Mouse (Mus musculus): ENCODE data around the gene Slc25a51. TPM values are rescaled to one million over a fixed set of nuclear protein-coding genes. Genes with fewer than 3 reads are reported as not detected.
A peak's percentile ranks its signal among the peaks of the same experiment; 100 is the strongest.

The Slc25a51 gene
- 52.4 and 71.6 TPM in 2 replicates for polyA plus RNA-seq (2014; fragmentation: Nextera tagmentation; extraction: Ambion mirVana)

DNA sequence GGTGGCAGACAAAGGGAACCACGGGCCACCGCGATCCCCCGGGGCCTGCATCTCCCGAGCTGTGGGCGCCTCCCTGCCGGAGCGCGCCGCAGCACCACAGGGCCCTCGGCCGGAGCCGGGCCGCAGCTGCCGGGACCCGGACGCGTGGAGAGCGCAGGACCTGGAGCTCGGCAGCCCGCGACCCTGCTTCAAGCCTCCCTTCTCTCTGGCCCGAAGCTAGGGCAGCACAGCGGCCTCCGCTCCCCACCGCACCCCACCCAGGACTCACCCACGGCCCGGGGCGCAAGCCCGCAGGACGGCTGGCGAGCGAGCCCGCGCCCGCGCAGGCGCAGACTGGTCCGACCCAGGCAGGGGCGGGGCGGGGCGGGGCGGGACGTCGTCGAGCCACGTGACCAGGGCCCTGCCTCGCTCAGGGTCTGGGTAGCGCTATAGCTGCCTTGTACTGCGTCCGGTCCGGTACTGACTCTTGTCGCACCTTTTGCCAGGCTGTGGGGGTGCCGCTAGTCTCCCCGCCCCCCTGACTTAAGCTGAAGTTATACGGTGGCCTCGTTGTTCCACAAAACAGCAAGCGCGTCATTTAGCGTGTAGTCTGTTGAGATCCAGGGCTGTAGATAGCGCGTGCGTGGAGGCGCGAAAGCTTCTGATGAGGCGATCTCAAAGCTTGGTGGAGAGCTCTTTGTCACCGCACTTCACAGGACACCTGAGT is at the start of gene Slc25a51:
Gene Slc25a51, minus strand, starts transcription at position 340 of the 706 bp plus-strand sequence.
- peaks cover 14% of the 10 kb centered on the region; the same call in 1 of the 2 replicates for H3K4me1 ChIP-seq (ENCODE audit: control insufficient read depth, insufficient read depth, low read length)
- H3K36me3 ChIP-seq (ENCODE audit: control insufficient read depth, insufficient read depth, low read length) = peaks cover 10% of the 10 kb centered on the region
- H3K9me3 ChIP-seq (ENCODE audit: control insufficient read depth, low read length) = no peaks in the 10 kb centered on the region
- H3K27ac ChIP-seq (ENCODE audit: low read depth, low read length) = peak within 1 kb of the TSS; percentile 92
- 0% methylated on average over 53 of the region's 67 CpGs for WGBS
- H3K4me3 ChIP-seq (ENCODE audit: low read length) = peak within 1 kb of the TSS; percentile 98
- H3K9ac ChIP-seq (ENCODE audit: low read depth, low read length) = peak within 1 kb of the TSS; percentile 98
- no peaks in the 10 kb centered on the region for H3K27me3 ChIP-seq (ENCODE audit: control insufficient read depth, insufficient read depth, low read length)
- peak; percentile 97 for ATAC-seq (ENCODE audit: low FRiP score, low TSS enrichment)
- peak within 1 kb of the TSS; percentile 90 for H3K4me2 ChIP-seq (replicated peaks; ENCODE audit: low read depth, low read length)

DNA sequence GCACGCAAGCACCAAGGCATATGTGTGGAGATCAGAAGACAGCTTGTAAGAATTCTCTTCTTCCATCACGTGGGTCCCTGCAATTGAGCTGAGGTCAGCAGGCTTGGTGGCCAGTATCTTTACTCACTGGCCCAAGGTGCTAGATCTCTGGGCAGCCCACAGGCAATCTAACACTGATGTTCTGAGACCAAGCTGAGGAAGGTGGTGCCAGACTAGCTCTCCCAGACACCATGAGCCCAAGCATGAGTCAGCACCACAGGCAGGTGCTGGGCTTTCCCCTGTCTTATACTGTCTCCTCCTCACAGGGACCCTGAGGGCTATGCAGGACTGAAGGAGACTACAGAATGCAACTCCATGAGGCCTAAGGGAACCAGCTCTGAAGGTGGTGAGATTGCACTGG is 49.0 kb upstream of the Slc25a51 start:
- Histone ChIP-seq H3K4me3 (ENCODE audit: low read length) (no peak overlapping the region), H3K9ac (ENCODE audit: low read depth, low read length) (no peak overlapping the region), H3K27me3 (ENCODE audit: control insufficient read depth, insufficient read depth, low read length) (no peaks in the 10 kb centered on the region), H3K4me1 (ENCODE audit: control insufficient read depth, insufficient read depth, low read length) (peaks cover 22% of the 10 kb centered on the region), H3K9me3 (ENCODE audit: control insufficient read depth, low read length) (no peaks in the 10 kb centered on the region), H3K4me2 (replicated peaks; ENCODE audit: low read depth, low read length) (no peak overlapping the region), H3K36me3 (ENCODE audit: control insufficient read depth, insufficient read depth, low read length) (peaks cover 7% of the 10 kb centered on the region; the same call in 1 of the 2 replicates), H3K27ac (ENCODE audit: low read depth, low read length) (no peak overlapping the region)
- no peak for ATAC-seq (ENCODE audit: low FRiP score, low TSS enrichment)
- WGBS = 85% methylated on average over 2 of the region's 2 CpGs

DNA sequence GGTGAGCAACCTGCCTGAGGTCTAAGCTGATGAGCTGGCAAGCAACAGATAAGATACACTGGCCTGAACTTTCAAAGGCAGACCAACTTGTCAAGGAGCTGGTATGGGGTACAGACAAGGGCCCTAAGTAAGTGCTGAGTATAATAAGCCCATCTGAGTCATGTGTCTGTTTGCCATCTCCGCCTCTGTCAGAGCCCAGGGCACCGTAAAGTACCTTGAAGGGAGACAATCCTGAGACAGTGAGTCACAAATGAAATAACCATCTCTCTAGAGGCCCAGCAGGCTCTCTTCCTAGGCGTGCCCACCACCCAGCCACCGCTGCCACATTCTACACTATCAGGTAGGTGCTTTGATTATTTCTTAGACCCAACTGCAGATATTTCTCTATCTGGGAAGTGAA is 46.4 kb upstream of the Slc25a51 start:
- Histone ChIP-seq H3K4me2 (replicated peaks; ENCODE audit: low read depth, low read length) (no peak overlapping the region), H3K27ac (ENCODE audit: low read depth, low read length) (no peak overlapping the region), H3K9ac (ENCODE audit: low read depth, low read length) (no peak overlapping the region), H3K9me3 (ENCODE audit: control insufficient read depth, low read length) (no peaks in the 10 kb centered on the region), H3K4me3 (ENCODE audit: low read length) (no peak overlapping the region), H3K36me3 (ENCODE audit: control insufficient read depth, insufficient read depth, low read length) (peaks cover 7% of the 10 kb centered on the region; the same call in 1 of the 2 replicates), H3K4me1 (ENCODE audit: control insufficient read depth, insufficient read depth, low read length) (peaks cover 36% of the 10 kb centered on the region), H3K27me3 (ENCODE audit: control insufficient read depth, insufficient read depth, low read length) (no peaks in the 10 kb centered on the region)
- 81% methylated on average over 4 of the region's 4 CpGs for WGBS
- ATAC-seq (ENCODE audit: low FRiP score, low TSS enrichment) = no peak

DNA sequence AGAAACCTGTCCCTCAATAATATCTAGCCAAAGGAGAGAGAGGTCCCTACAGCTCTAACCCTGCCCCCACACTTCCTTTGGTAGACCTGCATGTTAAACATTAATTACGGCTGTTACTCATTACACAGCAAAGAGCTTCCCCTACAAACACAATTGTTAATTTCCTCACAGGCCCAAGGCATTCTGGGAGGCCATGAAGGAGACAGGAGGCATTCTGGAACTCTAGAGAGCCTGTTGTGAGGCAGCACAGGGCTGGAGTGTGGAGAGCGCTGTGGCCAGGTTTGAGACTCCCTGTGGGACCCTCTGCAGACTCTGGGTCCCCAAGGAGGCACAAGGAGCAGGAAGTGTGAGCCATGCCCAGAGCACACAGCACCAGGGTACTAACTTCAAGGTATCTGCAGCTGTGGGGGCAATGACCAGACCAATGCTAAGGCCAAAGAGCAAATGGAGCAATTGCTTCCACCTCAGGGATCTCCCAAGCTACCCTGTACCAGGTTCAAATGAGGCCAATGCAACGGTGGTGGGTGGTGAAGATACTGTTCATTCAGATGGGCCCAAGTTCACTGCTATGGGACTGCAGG is 44.8 kb upstream of the Slc25a51 start:
- no peaks in the 10 kb centered on the region for H3K27me3 ChIP-seq (ENCODE audit: control insufficient read depth, insufficient read depth, low read length)
- peak overlapping the region; percentile 4; the same call in 1 of the 2 replicates for H3K4me2 ChIP-seq (replicated peaks; ENCODE audit: low read depth, low read length)
- H3K4me3 ChIP-seq (ENCODE audit: low read length) = no peak overlapping the region
- peak overlapping the region; percentile 94 for H3K27ac ChIP-seq (ENCODE audit: low read depth, low read length)
- whole genome bisulfite sequencing = 61% methylated on average over 3 of the region's 3 CpGs
- no peak overlapping the region for H3K9ac ChIP-seq (ENCODE audit: low read depth, low read length)
- peak; percentile 61 for ATAC-seq (ENCODE audit: low FRiP score, low TSS enrichment)
- H3K4me1 ChIP-seq (ENCODE audit: control insufficient read depth, insufficient read depth, low read length) = peaks cover 31% of the 10 kb centered on the region
- H3K9me3 ChIP-seq (ENCODE audit: control insufficient read depth, low read length) = no peaks in the 10 kb centered on the region
- H3K36me3 ChIP-seq (ENCODE audit: control insufficient read depth, insufficient read depth, low read length) = peaks cover 7% of the 10 kb centered on the region; the same call in 1 of the 2 replicates

DNA sequence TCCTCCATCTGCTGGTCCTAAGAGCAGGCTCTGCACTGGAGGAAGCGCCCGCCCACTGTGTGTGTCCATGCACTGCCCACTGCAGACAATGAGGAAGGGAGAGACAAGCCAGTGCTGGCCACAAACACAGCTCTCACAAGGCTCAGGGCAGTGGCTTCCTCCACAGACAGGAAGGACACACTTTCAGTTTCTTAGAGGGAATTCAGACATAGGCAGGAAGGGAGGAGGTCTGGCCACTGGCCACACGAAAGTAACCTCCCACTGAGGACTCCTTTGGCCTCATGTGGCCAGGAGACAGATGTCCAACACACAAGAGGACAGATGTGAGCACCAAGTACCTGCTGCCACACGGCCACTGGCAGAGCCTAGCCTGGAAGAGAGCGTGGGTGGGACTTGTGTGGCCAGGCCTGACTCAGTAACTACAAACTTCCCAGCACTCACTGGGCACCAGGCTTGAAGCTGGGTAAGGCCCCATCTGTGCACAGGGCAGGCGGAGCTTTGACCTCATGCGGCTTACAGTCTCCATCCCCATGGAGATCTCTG is 44.1 kb upstream of the Slc25a51 start:
- Histone ChIP-seq H3K4me1 (ENCODE audit: control insufficient read depth, insufficient read depth, low read length) (peaks cover 31% of the 10 kb centered on the region), H3K9ac (ENCODE audit: low read depth, low read length) (no peak overlapping the region), H3K9me3 (ENCODE audit: control insufficient read depth, low read length) (no peaks in the 10 kb centered on the region), H3K4me2 (replicated peaks; ENCODE audit: low read depth, low read length) (peak overlapping the region; percentile 4; the same call in 1 of the 2 replicates), H3K4me3 (ENCODE audit: low read length) (no peak overlapping the region), H3K36me3 (ENCODE audit: control insufficient read depth, insufficient read depth, low read length) (peaks cover 2% of the 10 kb centered on the region; the same call in 1 of the 2 replicates), H3K27me3 (ENCODE audit: control insufficient read depth, insufficient read depth, low read length) (no peaks in the 10 kb centered on the region), H3K27ac (ENCODE audit: low read depth, low read length) (peak overlapping the region; percentile 94)
- 38% methylated on average over 7 of the region's 7 CpGs for WGBS
- ATAC-seq (ENCODE audit: low FRiP score, low TSS enrichment) = peak; percentile 82

DNA sequence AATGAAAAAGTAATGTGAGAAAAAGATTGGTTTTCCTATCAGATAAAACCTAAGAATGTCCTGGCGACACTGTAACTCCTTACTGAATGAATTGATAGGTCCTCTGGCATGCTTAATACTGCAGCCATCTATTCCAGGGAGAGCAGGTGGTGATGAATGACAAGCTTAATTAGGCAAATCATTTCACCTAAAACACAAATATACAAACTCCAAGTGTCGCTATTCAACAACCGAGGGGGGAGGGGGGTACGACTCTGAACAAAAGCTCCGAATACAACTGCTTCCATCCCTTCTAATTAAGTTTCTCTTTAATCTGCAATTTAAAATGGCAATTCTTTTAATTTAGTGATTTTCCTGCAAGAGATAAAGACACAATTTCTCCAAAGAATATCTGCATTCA is 40.4 kb upstream of the Slc25a51 start:
- Histone ChIP-seq H3K27me3 (ENCODE audit: control insufficient read depth, insufficient read depth, low read length) (no peaks in the 10 kb centered on the region), H3K36me3 (ENCODE audit: control insufficient read depth, insufficient read depth, low read length) (peaks cover 8% of the 10 kb centered on the region), H3K27ac (ENCODE audit: low read depth, low read length) (no peak overlapping the region), H3K9me3 (ENCODE audit: control insufficient read depth, low read length) (no peaks in the 10 kb centered on the region), H3K4me2 (replicated peaks; ENCODE audit: low read depth, low read length) (no peak overlapping the region), H3K4me3 (ENCODE audit: low read length) (no peak overlapping the region), H3K9ac (ENCODE audit: low read depth, low read length) (no peak overlapping the region), H3K4me1 (ENCODE audit: control insufficient read depth, insufficient read depth, low read length) (peaks cover 31% of the 10 kb centered on the region)
- WGBS = 75% methylated on average over 5 of the region's 5 CpGs
- no peak for ATAC-seq (ENCODE audit: low FRiP score, low TSS enrichment)

DNA sequence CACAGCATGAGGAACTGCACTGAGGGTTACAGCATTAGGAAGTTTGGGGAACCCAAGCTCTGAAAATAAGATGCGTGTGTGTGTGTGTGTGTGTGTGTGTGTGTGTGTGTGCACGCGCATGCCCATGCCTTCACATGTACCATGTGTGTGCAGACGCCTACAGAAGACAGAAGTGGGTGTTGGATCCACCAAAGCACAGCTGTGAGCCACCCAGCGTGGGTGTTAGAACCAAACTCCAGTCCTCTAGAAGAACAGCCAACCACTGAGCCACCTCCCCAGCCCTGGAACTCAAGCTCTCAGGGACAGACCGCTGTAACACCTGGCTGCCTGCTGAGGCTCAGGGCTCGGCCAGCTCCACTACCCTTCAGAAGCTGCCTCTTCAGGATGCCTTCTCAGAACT is 39.9 kb upstream of the Slc25a51 start:
- H3K4me3 ChIP-seq (ENCODE audit: low read length) = no peak overlapping the region
- peaks cover 11% of the 10 kb centered on the region for H3K36me3 ChIP-seq (ENCODE audit: control insufficient read depth, insufficient read depth, low read length)
- no peak for ATAC-seq (ENCODE audit: low FRiP score, low TSS enrichment)
- H3K27ac ChIP-seq (ENCODE audit: low read depth, low read length) = no peak overlapping the region
- peaks cover 27% of the 10 kb centered on the region for H3K4me1 ChIP-seq (ENCODE audit: control insufficient read depth, insufficient read depth, low read length)
- no peaks in the 10 kb centered on the region for H3K9me3 ChIP-seq (ENCODE audit: control insufficient read depth, low read length)
- no peaks in the 10 kb centered on the region for H3K27me3 ChIP-seq (ENCODE audit: control insufficient read depth, insufficient read depth, low read length)
- H3K4me2 ChIP-seq (replicated peaks; ENCODE audit: low read depth, low read length) = no peak overlapping the region
- no peak overlapping the region for H3K9ac ChIP-seq (ENCODE audit: low read depth, low read length)
- 82% methylated on average over 7 of the region's 7 CpGs for WGBS

DNA sequence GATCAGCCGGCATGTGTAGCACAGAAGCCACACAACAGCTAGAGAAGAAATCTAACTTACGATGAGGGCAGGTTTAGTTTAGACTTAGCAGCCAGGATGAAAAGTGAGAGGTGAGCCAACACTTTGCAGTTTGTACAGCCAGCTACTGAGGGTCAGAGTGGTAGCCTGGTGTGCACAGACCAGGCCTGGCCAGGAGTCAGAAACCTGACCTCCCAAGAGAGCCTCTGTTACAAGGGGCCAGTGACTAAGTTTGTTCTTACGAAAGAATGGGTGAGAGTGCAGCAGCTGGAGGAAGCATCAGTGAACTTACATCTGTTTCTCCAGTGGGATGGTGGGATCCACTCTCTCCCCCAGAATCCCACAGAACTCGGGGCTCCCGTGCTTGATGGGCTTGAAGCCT is 38.6 kb upstream of the Slc25a51 start:
- H3K27ac ChIP-seq (ENCODE audit: low read depth, low read length) = no peak overlapping the region
- peaks cover 11% of the 10 kb centered on the region for H3K36me3 ChIP-seq (ENCODE audit: control insufficient read depth, insufficient read depth, low read length)
- H3K4me3 ChIP-seq (ENCODE audit: low read length) = no peak overlapping the region
- no peaks in the 10 kb centered on the region for H3K27me3 ChIP-seq (ENCODE audit: control insufficient read depth, insufficient read depth, low read length)
- H3K4me1 ChIP-seq (ENCODE audit: control insufficient read depth, insufficient read depth, low read length) = peaks cover 18% of the 10 kb centered on the region; the same call in 1 of the 2 replicates
- WGBS = 84% methylated on average over 5 of the region's 5 CpGs
- no peak overlapping the region for H3K9ac ChIP-seq (ENCODE audit: low read depth, low read length)
- ATAC-seq (ENCODE audit: low FRiP score, low TSS enrichment) = no peak
- H3K9me3 ChIP-seq (ENCODE audit: control insufficient read depth, low read length) = no peaks in the 10 kb centered on the region
- H3K4me2 ChIP-seq (replicated peaks; ENCODE audit: low read depth, low read length) = no peak overlapping the region

DNA sequence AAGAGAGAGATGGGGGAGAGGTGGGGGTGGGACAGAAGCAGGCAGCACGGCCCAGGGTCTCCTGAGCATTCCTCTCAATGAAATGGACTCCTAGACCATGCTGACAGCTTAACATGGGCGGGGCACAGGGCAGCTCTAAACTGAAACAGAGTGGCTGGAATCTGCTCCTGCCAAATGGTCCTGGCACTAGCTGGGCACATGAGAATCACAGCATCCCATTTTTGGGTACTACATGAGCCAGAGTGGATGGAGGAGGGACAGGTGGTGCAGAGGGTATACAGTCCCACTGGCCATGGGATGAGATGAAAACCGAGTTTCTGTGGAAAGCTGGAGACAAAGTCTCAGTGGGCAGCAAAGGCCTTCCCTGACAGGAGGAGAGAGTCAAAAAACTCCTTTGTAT is 36.7 kb upstream of the Slc25a51 start:
- WGBS = 62% methylated on average over 3 of the region's 3 CpGs
- peaks cover 11% of the 10 kb centered on the region for H3K36me3 ChIP-seq (ENCODE audit: control insufficient read depth, insufficient read depth, low read length)

More for the DNA sequence above, 36.7 kb upstream of the Slc25a51 start:
- no peak overlapping the region for H3K9ac ChIP-seq (ENCODE audit: low read depth, low read length)
- H3K27me3 ChIP-seq (ENCODE audit: control insufficient read depth, insufficient read depth, low read length) = no peaks in the 10 kb centered on the region
- H3K27ac ChIP-seq (ENCODE audit: low read depth, low read length) = no peak overlapping the region
- 0 out of 2 replicates have a peak, but pooled peaks cover under 1% of the 10 kb centered on the region for H3K4me1 ChIP-seq (ENCODE audit: control insufficient read depth, insufficient read depth, low read length)
- no peak for ATAC-seq (ENCODE audit: low FRiP score, low TSS enrichment)
- H3K9me3 ChIP-seq (ENCODE audit: control insufficient read depth, low read length) = no peaks in the 10 kb centered on the region
- no peak overlapping the region for H3K4me3 ChIP-seq (ENCODE audit: low read length)
- no peak overlapping the region for H3K4me2 ChIP-seq (replicated peaks; ENCODE audit: low read depth, low read length)

Data from kidney, embryonic 14.5 days (tissue).